Mouse (Mus musculus): ENCODE results near the gene Pnliprp1.

Gene Pnliprp1

GRCm38 (mm10) chr19:58728445-58729031 is at the start of gene Pnliprp1:
Pnliprp1 (plus strand) TSS chr19:58728887.
- no peak for DNase-seq (ENCODE audit: low spot score in 2 of 2)

DNA sequence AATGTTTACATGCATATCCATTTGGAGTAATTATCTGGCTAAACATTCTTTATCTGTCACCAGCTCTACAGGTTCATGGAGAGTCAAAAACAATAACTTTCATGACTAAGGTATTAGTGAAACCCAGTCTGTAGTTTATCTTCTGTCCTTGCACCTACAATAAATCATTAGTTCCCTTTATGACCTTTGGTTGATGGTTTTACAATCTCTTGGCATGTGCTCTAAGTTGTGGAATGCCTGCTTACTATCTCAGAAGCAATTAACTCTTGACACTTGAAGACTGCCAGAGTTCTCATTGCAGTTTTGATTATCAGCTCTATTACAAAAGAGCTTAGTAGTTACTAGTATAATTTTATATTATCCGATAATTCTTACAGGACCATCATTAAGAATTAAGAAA is 39.8 kb upstream of the Pnliprp1 start:
- no peak for DNase-seq (ENCODE audit: low spot score in 2 of 2)

DNA sequence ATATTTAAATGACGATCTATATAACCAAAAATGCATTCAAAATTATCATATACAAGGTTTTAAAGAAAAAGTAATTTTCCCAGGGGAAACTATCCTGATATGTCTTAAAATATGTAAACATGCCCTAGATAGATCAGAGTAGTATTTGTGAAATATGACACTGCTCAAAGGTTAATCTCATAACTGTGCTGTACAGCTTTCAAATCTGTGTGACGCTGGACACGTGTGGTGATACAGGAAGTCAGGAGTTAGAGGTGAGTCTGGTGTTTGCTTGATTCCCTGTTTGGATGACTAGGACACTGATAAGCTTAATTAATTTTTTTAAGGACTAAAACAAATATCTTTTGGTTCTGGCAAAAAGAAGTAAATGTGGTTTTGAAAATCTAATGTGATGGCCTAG is 33.4 kb upstream of the Pnliprp1 start:
- DNase-seq (ENCODE audit: low spot score in 2 of 2) = no peak

GRCm38 (mm10) chr19:58696235-58696634 is 32.5 kb upstream of the Pnliprp1 start:
- no peak for DNase-seq (ENCODE audit: low spot score in 2 of 2)

DNA sequence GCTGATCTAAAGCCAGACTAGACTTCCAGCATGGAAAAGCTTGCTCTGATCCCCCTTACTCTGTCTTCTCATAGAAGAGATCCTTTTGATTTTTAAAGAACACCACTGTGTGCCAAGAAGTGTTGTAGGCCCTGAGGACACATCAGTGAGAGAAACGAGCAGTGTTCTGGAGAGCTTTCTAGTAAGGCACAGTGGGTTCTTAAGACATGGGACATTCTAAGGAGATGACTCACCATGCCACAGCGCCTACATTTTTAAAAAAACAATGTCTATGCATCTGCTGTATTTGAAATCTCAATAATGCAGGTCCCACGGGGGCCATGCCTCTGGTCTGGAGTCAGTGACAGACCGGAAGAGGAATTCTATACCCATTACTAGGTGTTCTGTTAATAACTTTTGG is 24.1 kb upstream of the Pnliprp1 start:
- DNase-seq (ENCODE audit: low spot score in 2 of 2) = no peak

DNA sequence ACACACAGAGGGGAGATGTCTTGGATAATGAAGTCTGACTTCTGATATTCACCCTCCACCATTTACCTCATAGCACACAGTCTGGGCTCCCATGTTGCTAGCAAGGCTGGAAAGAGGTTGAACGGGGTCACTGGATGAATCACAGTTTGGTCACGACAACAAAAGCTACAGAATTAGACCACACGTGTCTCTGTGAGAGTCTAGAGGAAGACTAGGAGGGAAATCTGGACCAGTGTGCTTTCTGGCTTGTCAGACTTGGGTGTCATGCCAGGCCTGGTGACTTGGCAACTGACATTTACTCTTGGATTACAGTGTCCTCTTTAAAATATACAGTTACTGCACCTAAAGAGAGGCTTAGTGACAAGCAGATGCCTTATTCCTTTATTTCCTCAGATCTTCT is 20.1 kb upstream of the Pnliprp1 start:
- no peak for DNase-seq (ENCODE audit: low spot score in 2 of 2)

- no peak for DNase-seq (ENCODE audit: low spot score in 2 of 2)
Measured at GRCm38 (mm10) chr19:58717925-58718324, 10.8 kb upstream of the Pnliprp1 start.

DNA sequence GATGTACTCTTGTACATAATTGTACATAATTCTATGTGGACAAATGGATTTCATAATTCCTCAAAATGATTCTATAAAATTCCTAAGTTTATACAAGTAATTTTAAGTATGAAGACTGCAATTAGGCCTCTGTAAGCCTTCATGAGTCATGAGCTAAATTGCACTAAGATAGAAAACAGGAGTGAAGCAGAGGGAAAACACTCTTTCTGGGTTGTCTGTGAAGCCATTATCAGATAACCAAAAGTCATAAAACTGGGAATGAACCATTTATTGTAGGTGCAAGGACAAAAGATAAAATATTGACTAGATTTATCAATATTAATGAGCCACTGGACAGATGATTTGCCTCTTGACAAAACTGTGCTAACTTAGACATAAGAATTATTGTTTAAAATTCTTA is 8.2 kb upstream of the Pnliprp1 start:
- DNase-seq (ENCODE audit: low spot score in 2 of 2) = no peak

GRCm38 (mm10) chr19:58726551-58726950 is 2.1 kb upstream of the Pnliprp1 start:
- DNase-seq (ENCODE audit: low spot score in 2 of 2) = no peak

DNA sequence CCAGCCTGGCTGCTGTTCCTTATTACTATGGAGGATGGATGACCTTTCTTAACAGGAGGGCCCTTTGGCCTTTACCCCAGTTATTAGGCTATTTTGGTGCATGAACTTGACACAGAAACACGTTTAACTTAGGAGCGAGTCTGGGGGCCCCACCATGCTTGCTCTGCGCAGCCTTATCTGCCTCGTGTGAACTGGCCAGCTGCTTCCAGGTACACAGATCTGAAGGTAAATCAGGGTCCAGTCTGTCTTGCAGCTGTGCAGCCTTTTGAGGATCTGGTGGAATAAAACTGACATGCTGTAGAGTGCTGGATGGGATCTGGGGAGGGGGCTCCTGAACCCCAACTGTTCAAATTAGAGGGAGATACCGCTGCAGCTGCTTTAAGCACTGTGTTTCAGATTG is 931 bp upstream of the Pnliprp1 start:
- DNase-seq (ENCODE audit: low spot score in 2 of 2) = no peak

DNA sequence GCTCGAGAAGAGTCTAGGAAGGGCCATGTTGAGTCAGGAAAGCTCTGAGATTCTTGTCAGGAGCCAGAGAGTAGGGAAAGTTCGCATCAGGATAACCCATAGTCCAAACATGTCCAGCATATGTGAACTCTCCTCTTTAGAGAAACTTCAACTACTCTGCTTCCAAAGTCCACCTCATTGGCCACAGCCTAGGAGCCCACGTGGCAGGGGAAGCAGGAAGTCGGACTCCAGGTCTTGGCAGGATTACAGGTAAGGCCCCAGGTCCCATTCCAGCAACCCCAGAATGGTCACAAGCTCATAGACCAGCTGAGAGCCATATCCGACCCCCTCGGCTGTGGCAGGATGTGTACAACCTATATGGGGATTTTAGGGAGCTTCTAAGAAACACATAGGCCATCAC is 4.5 kb downstream of the Pnliprp1 start:
- DNase-seq (ENCODE audit: low spot score in 2 of 2) = no peak

DNA sequence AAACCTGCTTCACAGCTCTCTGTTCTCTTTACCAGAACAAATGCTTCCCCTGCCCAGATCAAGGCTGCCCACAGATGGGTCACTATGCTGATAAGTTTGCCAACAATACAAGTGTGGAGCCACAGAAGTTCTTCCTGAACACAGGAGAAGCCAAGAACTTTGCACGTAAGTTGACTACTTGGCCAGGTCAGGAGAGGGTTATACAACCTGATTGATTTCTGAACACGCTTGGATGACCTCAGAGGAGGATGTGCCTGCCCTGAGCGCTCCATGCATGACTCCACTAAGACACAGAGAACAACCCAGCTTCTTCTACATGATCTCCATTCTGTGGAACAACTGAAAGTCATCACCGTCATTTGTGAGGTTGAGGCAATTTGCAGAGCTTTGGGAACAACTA is 9.4 kb downstream of the Pnliprp1 start:
- DNase-seq (ENCODE audit: low spot score in 2 of 2) = no peak

GRCm38 (mm10) chr19:58741036-58741435 is 12.3 kb downstream of the Pnliprp1 start:
- no peak for DNase-seq (ENCODE audit: low spot score in 2 of 2)

GRCm38 (mm10) chr19:58742711-58743110 is 14.0 kb downstream of the Pnliprp1 start:
- no peak for DNase-seq (ENCODE audit: low spot score in 2 of 2)

- DNase-seq (ENCODE audit: low spot score in 2 of 2) = no peak
Measured at GRCm38 (mm10) chr19:58743736-58744135, 15.0 kb downstream of the Pnliprp1 start.

GRCm38 (mm10) chr19:58747498-58748000 is 18.9 kb downstream of the Pnliprp1 start:
- DNase-seq (ENCODE audit: low spot score in 2 of 2) = no peak

GRCm38 (mm10) chr19:58750822-58751221 is 22.1 kb downstream of the Pnliprp1 start:
- no peak for DNase-seq (ENCODE audit: low spot score in 2 of 2)

DNA sequence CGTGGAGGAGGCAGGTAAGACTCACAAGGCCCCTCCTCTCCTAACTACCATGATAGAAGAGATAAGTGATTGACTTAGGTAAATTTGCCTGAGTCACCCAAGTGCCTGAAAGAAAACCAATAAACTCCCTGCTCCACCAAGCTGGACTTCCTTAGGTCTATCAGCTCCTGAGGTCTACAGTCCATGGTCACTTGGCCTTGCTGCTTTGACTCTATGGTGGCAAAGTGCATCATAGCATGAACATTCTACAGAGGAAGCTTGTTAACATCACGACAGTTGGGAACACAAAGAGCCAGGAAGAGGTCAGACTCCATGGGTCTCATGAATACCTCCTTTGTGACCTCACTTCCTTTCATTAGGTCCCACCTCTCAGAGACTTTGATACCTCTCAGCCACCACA is 22.8 kb downstream of the Pnliprp1 start:
- no peak for DNase-seq (ENCODE audit: low spot score in 2 of 2)

GRCm38 (mm10) chr19:58758871-58759270 is 30.2 kb downstream of the Pnliprp1 start:
- DNase-seq (ENCODE audit: low spot score in 2 of 2) = no peak

GRCm38 (mm10) chr19:58759423-58759822 is 30.7 kb downstream of the Pnliprp1 start, which contains the start of gene Pnliprp2:
Pnliprp2 (plus strand) TSS chr19:58759719.
- DNase-seq (ENCODE audit: low spot score in 2 of 2) = no peak

- DNase-seq (ENCODE audit: low spot score in 2 of 2) = no peak
Measured at GRCm38 (mm10) chr19:58762316-58762715, 33.6 kb downstream of the Pnliprp1 start.

DNA sequence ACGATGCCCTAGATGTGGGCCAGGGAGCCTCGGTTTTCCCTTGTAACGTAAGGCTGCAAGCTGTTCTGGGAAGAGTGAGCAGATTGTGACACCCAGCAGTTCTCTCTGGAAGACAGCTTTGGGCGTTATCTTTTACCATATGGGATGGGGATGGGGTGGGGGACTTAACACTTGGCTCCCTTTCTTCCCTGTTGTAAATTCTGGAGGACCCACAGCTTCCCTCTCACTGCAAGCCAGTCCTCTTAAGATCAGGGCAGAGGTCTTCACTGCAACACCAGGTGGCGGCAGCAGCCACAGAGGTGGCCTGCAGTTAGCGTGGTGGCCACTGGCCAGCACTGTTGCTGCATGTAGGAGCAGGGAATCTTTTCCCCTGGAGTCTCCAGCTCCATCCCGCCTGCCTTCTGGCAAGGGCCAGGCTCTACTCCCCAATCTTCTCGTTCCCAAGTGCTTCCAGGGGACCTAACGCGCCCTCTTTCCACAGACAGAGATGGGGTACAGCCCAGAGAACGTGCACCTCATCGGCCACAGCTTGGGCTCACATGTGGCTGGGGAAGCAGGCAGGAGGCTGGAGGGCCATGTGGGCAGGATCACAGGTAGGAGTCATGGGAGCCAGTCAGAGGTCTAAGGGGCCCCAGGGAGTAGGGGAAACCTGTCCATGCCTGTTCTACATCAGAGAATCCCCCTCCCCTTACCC is 34.3 kb downstream of the Pnliprp1 start:
- DNase-seq (ENCODE audit: low spot score in 2 of 2) = peak; percentile 49 to 63

DNA sequence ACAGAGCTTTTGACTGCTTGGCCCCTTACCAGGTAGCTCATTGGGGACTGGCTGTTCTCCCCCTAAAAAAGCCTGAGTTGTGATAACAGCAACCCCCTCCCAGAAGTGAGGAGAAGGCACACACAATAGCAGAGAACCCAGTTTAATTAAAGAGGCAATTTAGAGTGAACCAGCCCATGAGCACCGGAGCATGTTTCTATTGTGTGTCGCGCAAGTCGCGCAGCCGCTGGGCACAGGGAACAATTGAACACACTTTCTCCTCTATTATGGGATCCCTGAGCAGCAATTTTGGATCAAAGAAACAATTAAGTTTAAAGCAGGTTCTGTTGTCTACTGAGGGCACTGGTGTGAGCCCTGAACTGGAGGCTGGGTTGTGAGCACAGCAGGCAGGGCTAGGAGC is 38.6 kb downstream of the Pnliprp1 start:
- DNase-seq (ENCODE audit: low spot score in 2 of 2) = no peak
